Mouse (Mus musculus) limb, embryonic 11.5 days (tissue): Measurements from ENCODE around the gene Ly6g5c. TPM values are rescaled to one million over a fixed set of nuclear protein-coding genes. Genes with fewer than 3 reads are reported as not detected.

Experiments used
- ATAC-seq: fragments of 200-750 bp; cut with Nextera tagmentation; 2 replicates; pipeline ENCODE4 v1.8.0; 2017; ENCODE audit warnings: low read depth; ENCODE audit not compliant: insufficient number of reproducible peaks, low FRiP score, low TSS enrichment
- DNase-seq: peaks from one replicate; pipeline ENCODE4 v3.0.0-alpha.2; 2015; ENCODE audit warnings: low spot score
- H3K27ac ChIP-seq: fragments of 300-500 bp; sonication (generic); replicated peaks from 2 replicates; pipeline ENCODE4 v1.5.1; 2014; ENCODE audit warnings: low read depth, mild to moderate bottlenecking, low read length
- H3K27me3 ChIP-seq: fragments of 300-500 bp; sonication (generic); 2 replicates; pipeline ENCODE4 v1.6.1; 2014; ENCODE audit warnings: mild to moderate bottlenecking, low read length, mixed read lengths; ENCODE audit not compliant: control insufficient read depth, insufficient read depth
- H3K36me3 ChIP-seq: fragments of 300-500 bp; sonication (generic); 2 replicates; pipeline ENCODE4 v1.6.1; 2014; ENCODE audit warnings: mild to moderate bottlenecking, low read length, moderate library complexity, mixed read lengths; ENCODE audit not compliant: control insufficient read depth, insufficient read depth
- H3K4me1 ChIP-seq: fragments of 300-500 bp; sonication (generic); 2 replicates; pipeline ENCODE4 v1.6.1; 2014; ENCODE audit warnings: low read length, mixed read lengths; ENCODE audit not compliant: control insufficient read depth, insufficient read depth
- H3K4me2 ChIP-seq: fragments of 300-500 bp; sonication (generic); 2 replicates; pipeline ENCODE4 v1.6.1; 2014; ENCODE audit warnings: low read depth, mild to moderate bottlenecking, moderate library complexity; ENCODE audit not compliant: severe bottlenecking
- H3K4me3 ChIP-seq: fragments of 300-500 bp; sonication (generic); 2 replicates; pipeline ENCODE4 v1.5.1; 2014; ENCODE audit warnings: low read depth, low read length
- H3K9ac ChIP-seq: fragments of 300-500 bp; sonication (generic); 2 replicates; pipeline ENCODE4 v1.6.1; 2014; ENCODE audit warnings: mild to moderate bottlenecking, low read length
- H3K9me3 ChIP-seq: fragments of 300-500 bp; sonication (generic); 2 replicates; pipeline ENCODE4 v1.6.1; 2016; ENCODE audit warnings: low read length; ENCODE audit not compliant: control insufficient read depth
- WGBS: fragments of 180-500 bp; shearing (Covaris S2); extraction: QIAGEN DNeasy Blood & Tissue Kit; methylation state at CpG from one replicate; pipeline ENCODE4 v1.1.7; 2014; 5-methylcytosine and 5-hydroxymethylcytosine counted together
- polyA plus RNA-seq: library from polyadenylated mRNA; unstranded; fragments of >200 nt; fragmentation: Nextera tagmentation; extraction: Ambion mirVana; gene quantifications from 2 replicates; pipeline ENCODE4 v1.2.1, GENCODE M21; 2014

Ly6g5c gene
- polyA plus RNA-seq, result not detected in 2 replicates

GRCm38 (mm10) chr17:35108097-35108496 lies at the start of gene Ly6g5c:
Ly6g5c (plus strand) TSS chr17:35108279.
- H3K27me3 ChIP-seq, result no peaks in the 10 kb centered on the region
- ATAC-seq, result no peak
- H3K36me3 ChIP-seq, result no peaks in the 10 kb centered on the region; the same call in 1 of the 2 replicates
- H3K4me2 ChIP-seq, result no peak within 1 kb of the TSS
- 0 out of 2 replicates have a peak, but pooled peaks cover 2% of the 10 kb centered on the region for H3K4me1 ChIP-seq
- H3K9ac ChIP-seq, result no peak within 1 kb of the TSS
- DNase-seq, result no peak
- no peaks in the 10 kb centered on the region for H3K9me3 ChIP-seq
- no peak within 1 kb of the TSS for H3K27ac ChIP-seq
- WGBS, result 76% methylated on average over 6 of the region's 6 CpGs
- H3K4me3 ChIP-seq, result no peak within 1 kb of the TSS

GRCm38 (mm10) chr17:35058316-35058715 lies 49.8 kb upstream of the Ly6g5c start:
- peaks cover 7% of the 10 kb centered on the region for H3K4me1 ChIP-seq
- H3K36me3 ChIP-seq, result peaks cover 26% of the 10 kb centered on the region
- no peaks in the 10 kb centered on the region for H3K27me3 ChIP-seq
- H3K27ac ChIP-seq, result peak overlapping the region; percentile 82; the same call in 1 of the 2 replicates
- WGBS, result 72% methylated on average over 9 of the region's 9 CpGs
- no peaks in the 10 kb centered on the region for H3K9me3 ChIP-seq
- H3K4me2 ChIP-seq, result peak overlapping the region; percentile 95
- H3K4me3 ChIP-seq, result peak overlapping the region; percentile 62; the same call in 1 of the 2 replicates
- ATAC-seq (no peak), DNase-seq (no peak)
- H3K9ac ChIP-seq, result no peak overlapping the region; the same call in 1 of the 2 replicates

DNA sequence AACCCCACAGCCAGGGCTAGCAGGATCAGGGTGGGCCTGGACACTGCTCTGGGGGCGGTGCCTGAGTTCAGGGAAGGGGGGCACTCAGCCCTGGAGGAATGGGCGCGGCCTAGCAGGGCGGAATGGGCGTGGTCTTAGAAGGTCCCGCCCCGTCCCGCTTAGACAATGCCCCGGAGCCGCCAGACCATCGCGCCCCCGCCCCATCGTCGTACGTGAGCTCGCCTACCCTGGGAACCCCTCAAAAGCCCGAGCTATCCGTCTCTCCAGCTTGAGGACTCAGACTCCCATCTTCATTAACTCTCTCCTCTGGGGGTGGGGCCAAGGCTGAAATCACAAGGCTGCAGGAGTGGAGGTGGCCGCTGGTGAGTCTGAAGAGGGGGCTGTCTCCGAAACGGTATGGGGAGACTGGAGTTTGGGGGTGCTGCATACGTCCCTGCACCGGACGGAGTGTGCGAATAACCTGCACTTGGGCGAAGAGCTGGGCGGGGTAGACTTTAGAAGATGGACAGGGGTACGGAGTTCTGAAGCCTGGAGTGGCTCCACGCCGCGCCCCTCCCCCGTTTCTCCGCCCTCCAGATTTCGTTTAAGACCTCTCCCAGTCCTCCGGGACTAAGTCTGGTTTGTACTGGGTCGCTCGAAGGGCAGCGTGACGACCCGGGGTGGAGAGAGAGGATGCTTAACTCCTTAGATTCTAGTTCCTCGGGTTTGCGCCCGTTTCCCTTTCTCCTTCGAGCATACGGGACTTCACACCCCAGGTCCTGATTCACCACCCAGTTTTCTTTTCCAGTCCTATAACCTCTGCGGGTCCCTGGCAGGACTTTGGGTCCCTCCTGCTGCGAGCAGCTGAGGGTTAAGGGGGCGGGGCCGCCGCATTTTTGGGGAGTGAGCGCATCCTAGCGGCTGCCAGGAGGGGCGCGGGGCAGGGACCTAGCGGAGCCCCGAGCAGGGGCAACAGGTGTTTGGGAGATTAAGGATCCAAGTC lies 48.9 kb upstream of the Ly6g5c start, which contains the start of gene Ddah2:
Gene Ddah2, plus strand, starts transcription at position 125 of the 982 bp plus-strand sequence.
- WGBS, result under 1% methylated on average over 57 of the region's 57 CpGs

DNA sequence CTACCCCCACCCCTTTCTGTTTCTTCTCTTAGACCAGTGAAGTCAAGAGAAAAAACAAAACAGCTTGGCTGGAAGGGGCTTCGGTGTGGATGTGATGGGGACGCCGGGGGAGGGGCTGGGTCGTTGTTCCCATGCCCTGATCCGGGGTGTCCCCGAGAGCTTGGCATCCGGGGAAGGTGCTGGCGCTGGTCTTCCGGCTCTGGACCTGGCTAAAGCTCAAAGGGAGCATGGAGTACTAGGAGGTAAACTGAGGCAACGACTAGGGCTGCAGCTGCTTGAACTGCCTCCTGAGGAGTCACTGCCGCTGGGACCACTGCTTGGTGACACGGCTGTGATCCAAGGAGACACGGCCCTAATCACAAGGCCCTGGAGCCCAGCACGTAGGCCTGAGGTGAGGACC lies 48.0 kb upstream of the Ly6g5c start:
- Histone ChIP-seq H3K27ac (no peak overlapping the region), H3K9ac (peak overlapping the region; percentile 90), H3K36me3 (peaks cover 15% of the 10 kb centered on the region), H3K4me1 (peaks cover 15% of the 10 kb centered on the region), H3K27me3 (peaks cover 2% of the 10 kb centered on the region), H3K9me3 (no peaks in the 10 kb centered on the region), H3K4me2 (peak overlapping the region; percentile 95), H3K4me3 (peak overlapping the region; percentile 62)
- WGBS, result 37% methylated on average over 14 of the region's 14 CpGs
- DNase-seq (no peak), ATAC-seq (no peak)

More for the DNA sequence above, 48.9 kb upstream of the Ly6g5c start, which contains the start of gene Ddah2:
- H3K9me3 ChIP-seq, result no peaks in the 10 kb centered on the region
- ATAC-seq, result peak; percentile 90
- H3K4me2 ChIP-seq, result peak within 1 kb of the TSS; percentile 95
- H3K36me3 ChIP-seq, result peaks cover 18% of the 10 kb centered on the region
- peak within 1 kb of the TSS; percentile 62 for H3K4me3 ChIP-seq
- H3K4me1 ChIP-seq, result peaks cover 7% of the 10 kb centered on the region
- peak; percentile 96 for DNase-seq
- peak within 1 kb of the TSS; percentile 82 for H3K27ac ChIP-seq
- H3K9ac ChIP-seq, result peak within 1 kb of the TSS; percentile 90
- no peaks in the 10 kb centered on the region; the same call in 1 of the 2 replicates for H3K27me3 ChIP-seq

DNA sequence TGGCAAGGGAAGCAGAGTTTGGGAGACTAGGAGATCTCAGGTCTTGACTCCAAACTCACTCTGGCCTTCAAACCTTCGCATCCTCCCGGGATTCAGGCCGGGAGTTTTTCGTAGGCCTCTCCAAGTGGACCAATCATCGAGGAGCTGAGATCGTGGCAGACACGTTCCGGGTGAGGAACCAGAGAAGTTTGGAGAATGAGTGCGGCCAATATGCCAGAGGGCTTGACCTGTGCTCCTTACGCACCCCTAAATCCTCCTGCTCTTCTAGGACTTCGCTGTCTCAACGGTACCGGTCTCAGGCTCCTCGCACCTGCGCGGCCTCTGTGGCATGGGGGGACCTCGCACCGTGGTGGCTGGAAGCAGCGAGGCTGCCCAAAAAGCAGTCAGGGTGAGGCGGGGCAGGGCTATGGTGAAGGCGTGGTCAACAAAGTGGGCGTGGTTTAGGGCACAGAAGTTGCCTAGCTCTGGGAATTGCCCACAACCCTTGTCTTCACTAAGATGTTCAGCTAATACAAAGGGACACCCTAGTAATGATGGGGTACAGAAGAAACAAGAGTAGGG lies 47.3 kb upstream of the Ly6g5c start:
- Histone ChIP-seq H3K27me3 (peaks cover 9% of the 10 kb centered on the region), H3K4me1 (peaks cover 19% of the 10 kb centered on the region), H3K27ac (no peak overlapping the region), H3K4me2 (peak overlapping the region; percentile 95), H3K36me3 (peaks cover 13% of the 10 kb centered on the region), H3K9ac (no peak overlapping the region), H3K4me3 (no peak overlapping the region; the same call in 1 of the 2 replicates), H3K9me3 (no peaks in the 10 kb centered on the region)
- 56% methylated on average over 22 of the region's 22 CpGs for WGBS
- ATAC-seq (no peak), DNase-seq (no peak)

- ATAC-seq (no peak), DNase-seq (no peak)
- 75% methylated on average over 8 of the region's 8 CpGs for WGBS
- peaks cover 11% of the 10 kb centered on the region for H3K36me3 ChIP-seq
- H3K27me3 ChIP-seq, result peaks cover 14% of the 10 kb centered on the region
- peaks cover 19% of the 10 kb centered on the region for H3K4me1 ChIP-seq
- no peak overlapping the region for H3K9ac ChIP-seq
- no peak overlapping the region for H3K4me3 ChIP-seq
- no peak overlapping the region for H3K27ac ChIP-seq
- no peaks in the 10 kb centered on the region for H3K9me3 ChIP-seq
- H3K4me2 ChIP-seq, result no peak overlapping the region
Measured at GRCm38 (mm10) chr17:35061299-35061698, 46.8 kb upstream of the Ly6g5c start.

DNA sequence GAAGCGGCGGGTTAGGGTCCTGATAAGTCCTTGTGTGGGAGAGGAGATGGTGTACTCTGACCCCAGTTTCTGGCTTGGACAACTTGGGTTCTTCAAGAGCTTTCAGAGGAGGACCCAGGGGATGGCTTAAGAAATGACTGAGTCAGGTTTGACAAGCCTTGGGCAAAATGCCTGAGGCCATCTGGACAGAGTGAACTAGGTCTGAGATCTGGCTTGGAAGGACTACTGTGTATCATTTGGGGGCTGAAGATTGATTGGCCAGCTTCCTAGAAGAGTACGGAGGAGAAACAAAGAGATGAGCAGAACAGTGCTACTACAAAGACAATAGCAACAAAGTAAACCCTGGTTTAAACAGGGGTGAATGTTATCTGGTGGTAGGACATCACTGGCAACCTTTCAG lies 44.6 kb upstream of the Ly6g5c start:
- peaks cover 19% of the 10 kb centered on the region for H3K4me1 ChIP-seq
- no peak overlapping the region for H3K4me3 ChIP-seq
- H3K36me3 ChIP-seq, result peaks cover 11% of the 10 kb centered on the region
- H3K4me2 ChIP-seq, result no peak overlapping the region
- no peak overlapping the region for H3K27ac ChIP-seq
- H3K9me3 ChIP-seq, result no peaks in the 10 kb centered on the region
- WGBS, result 96% methylated on average over 3 of the region's 3 CpGs
- H3K9ac ChIP-seq, result no peak overlapping the region
- peaks cover 26% of the 10 kb centered on the region for H3K27me3 ChIP-seq
- DNase-seq (no peak), ATAC-seq (no peak)

- Histone ChIP-seq H3K4me2 (peak overlapping the region; percentile 74), H3K9ac (no peak overlapping the region), H3K4me1 (peaks cover 19% of the 10 kb centered on the region), H3K27ac (peak overlapping the region; percentile 51; the same call in 1 of the 2 replicates), H3K4me3 (no peak overlapping the region), H3K36me3 (peaks cover 11% of the 10 kb centered on the region), H3K27me3 (peaks cover 27% of the 10 kb centered on the region), H3K9me3 (no peaks in the 10 kb centered on the region)
- WGBS, result 26% methylated on average over 10 of the region's 10 CpGs
- ATAC-seq (no peak), DNase-seq (no peak)
Measured at GRCm38 (mm10) chr17:35064378-35064877, 43.7 kb upstream of the Ly6g5c start.
